Mouse (Mus musculus) small intestine, adult 2 months (tissue): Measurements from ENCODE around the gene Sav1.

Experiments used
- CTCF ChIP-seq: fragments of 200-500 bp; IDR thresholded peaks from 2 replicates; pipeline ENCODE4 v1.5.1; 2012; ENCODE audit warnings: low read depth, mild to moderate bottlenecking, control low read depth, inconsistent platforms, low read length, moderate library complexity, mixed read lengths; ENCODE audit not compliant: insufficient replicate concordance, insufficient read length; ENCODE audit errors: extremely low read depth
- POLR2A ChIP-seq: fragments of 200-500 bp; IDR thresholded peaks from 2 replicates; pipeline ENCODE4 v1.6.1; 2012; ENCODE audit warnings: low read depth, mild to moderate bottlenecking, control low read depth, inconsistent platforms, low read length, moderate library complexity

DNA sequence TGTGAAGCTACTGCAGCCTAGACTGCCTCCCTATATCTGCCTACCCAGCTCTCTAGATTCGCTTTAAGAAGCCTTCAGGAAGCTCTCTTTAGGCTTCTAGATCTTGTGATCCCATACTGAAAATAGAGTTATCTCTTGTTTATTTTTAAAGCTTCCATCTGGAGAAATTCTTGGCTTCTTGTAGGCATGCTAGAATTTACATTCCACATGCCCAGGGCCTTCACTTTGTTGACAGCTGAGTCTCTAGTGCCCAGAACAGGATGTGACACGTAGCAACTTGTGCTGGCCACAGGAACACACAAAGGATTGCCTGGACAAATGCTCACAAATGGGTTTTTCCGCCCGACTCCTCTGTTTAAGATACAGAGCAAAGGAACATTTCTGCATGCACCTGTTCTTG lies 29.1 kb upstream of the Sav1 start:
- no peak for TF ChIP-seq CTCF
- no peak for TF ChIP-seq POLR2A
